Mouse (Mus musculus) layer of hippocampus, postnatal 36 days (tissue): ENCODE data around the gene Tgfb2. TPM values are rescaled to one million over a fixed set of nuclear protein-coding genes. Genes with fewer than 3 reads are reported as not detected.

Experiments used
- DNase-seq, 2 experiments: peaks; one replicate each; pipeline ENCODE4 v3.0.0; 2022
- total RNA-seq, 2 experiments: library from RNA; stranded (reverse); gene quantifications; 2 replicates each; pipeline ENCODE4 v1.2.3; 2021

The Tgfb2 gene
- total RNA-seq, 2 experiments from 2014 or later = 29.7 to 36.0 TPM

GRCm38 (mm10) chr1:186656201-186656600 is 49.6 kb downstream of the Tgfb2 start:
- no peak for DNase-seq

- peak; percentile 33 to 43 for DNase-seq
These were observed 50.7 kb downstream of the Tgfb2 start for GRCm38 (mm10) chr1:186655096-186655495.

GRCm38 (mm10) chr1:186652208-186652607 is 53.6 kb downstream of the Tgfb2 start:
- DNase-seq = no peak

- DNase-seq = no peak
These were observed 55.8 kb downstream of the Tgfb2 start for GRCm38 (mm10) chr1:186650011-186650410.

GRCm38 (mm10) chr1:186637304-186638213 is 68.2 kb downstream of the Tgfb2 start:
- DNase-seq = no peak

- DNase-seq = no peak
These were observed 70.7 kb downstream of the Tgfb2 start for GRCm38 (mm10) chr1:186635045-186635444.

- no peak for DNase-seq
These were observed 74.3 kb downstream of the Tgfb2 start for GRCm38 (mm10) chr1:186631457-186631856.

- DNase-seq = no peak
These were observed 74.8 kb downstream of the Tgfb2 start for GRCm38 (mm10) chr1:186630971-186631370.

GRCm38 (mm10) chr1:186627451-186627995 is 78.3 kb downstream of the Tgfb2 start:
- DNase-seq = peak; percentile 46 to 49

- no peak for DNase-seq
These were observed 81.3 kb downstream of the Tgfb2 start for GRCm38 (mm10) chr1:186624474-186624873.

- DNase-seq = no peak
These were observed 84.0 kb downstream of the Tgfb2 start for GRCm38 (mm10) chr1:186621812-186622211.

GRCm38 (mm10) chr1:186618285-186618684 is 87.5 kb downstream of the Tgfb2 start:
- no peak for DNase-seq

GRCm38 (mm10) chr1:186611371-186611770 is 94.4 kb downstream of the Tgfb2 start:
- no peak for DNase-seq

GRCm38 (mm10) chr1:186610481-186610880 is 95.3 kb downstream of the Tgfb2 start:
- DNase-seq = no peak

GRCm38 (mm10) chr1:186609793-186610233 is 96.0 kb downstream of the Tgfb2 start:
- no peak for DNase-seq

- DNase-seq = no peak
These were observed 97.7 kb downstream of the Tgfb2 start for GRCm38 (mm10) chr1:186608116-186608515.

- DNase-seq = no peak
These were observed 100.2 kb downstream of the Tgfb2 start for GRCm38 (mm10) chr1:186605635-186606034.

- no peak for DNase-seq
These were observed 101.7 kb downstream of the Tgfb2 start for GRCm38 (mm10) chr1:186604124-186604523.

- no peak for DNase-seq
These were observed 117.6 kb downstream of the Tgfb2 start for GRCm38 (mm10) chr1:186588226-186588625.

- peak; percentile 10 to 11 for DNase-seq
These were observed 118.6 kb downstream of the Tgfb2 start for GRCm38 (mm10) chr1:186587065-186587804.

GRCm38 (mm10) chr1:186585571-186586164 is 120.1 kb downstream of the Tgfb2 start:
- no peak for DNase-seq

- no peak for DNase-seq
These were observed 121.9 kb downstream of the Tgfb2 start for GRCm38 (mm10) chr1:186583933-186584332.

- DNase-seq = no peak
These were observed 123.7 kb downstream of the Tgfb2 start for GRCm38 (mm10) chr1:186582113-186582512.
